Mouse (Mus musculus): ENCODE results near the gene Pgpep1l.

DNA sequence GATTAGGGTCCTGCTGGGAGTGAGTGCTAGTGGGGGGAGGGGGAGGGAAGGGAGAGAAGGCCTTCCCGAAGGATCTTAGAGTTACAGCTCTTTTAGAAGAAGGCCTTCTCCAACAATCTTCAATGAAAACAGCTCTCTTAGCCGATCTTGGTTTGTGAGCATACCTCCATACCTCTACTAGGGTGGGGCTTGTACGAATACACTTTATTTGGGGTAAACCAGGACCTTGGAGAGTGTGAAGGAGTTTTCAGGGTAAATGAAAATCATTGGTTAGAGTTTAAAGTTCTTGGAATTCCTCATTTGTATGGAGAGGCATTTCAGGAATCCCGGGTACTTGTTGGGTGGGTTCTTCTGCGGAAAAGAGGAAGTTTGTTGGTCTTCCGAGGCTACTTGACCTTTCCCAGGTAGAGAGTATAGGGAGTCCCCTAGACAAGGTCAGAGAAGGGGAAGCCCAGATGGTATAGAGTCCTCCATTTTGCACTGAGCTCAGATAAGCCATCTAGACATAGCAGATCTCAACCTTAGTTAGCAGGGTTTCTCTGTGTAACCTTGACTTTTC, 4.4 kb downstream of the Pgpep1l start:
- TF ChIP-seq CTCF (IDR thresholded peaks at IDR 0.05; ENCODE audit: extremely low read depth, insufficient read depth, insufficient read length, insufficient replicate concordance) (no peak), POLR2A (IDR thresholded peaks at IDR 0.05; ENCODE audit: low read depth, low read length) (no peak)

All from spleen, adult 2 months (tissue).